Mouse (Mus musculus) megakaryocyte-erythroid progenitor cell, adult 5-6 weeks (primary cell): ENCODE results near the gene Epor. TPM values are rescaled to one million over a fixed set of nuclear protein-coding genes. Genes with fewer than 3 reads are reported as not detected.

Experiments
- ATAC-seq: replicated peaks from 2 replicates; pipeline ENCODE4 v1.8.0; 2016; ENCODE audit warnings: mild to moderate bottlenecking, inconsistent platforms; ENCODE audit not compliant: severe bottlenecking, poor library complexity, low FRiP score, low TSS enrichment
- total RNA-seq, 2 experiments: library from RNA; stranded (forward) in 1 of 2; stranded (reverse) in 1 of 2; fragments of 200-1000, 215-1000 nt in 1 of 2; fragments of >200 nt in 1 of 2; fragmentation: Nextera tagmentation in 1 of 2; gene quantifications; 2 replicates each; pipeline ENCODE4 v1.2.3; 2014 to 2017

Gene Epor
- total RNA-seq, 2 experiments from 2014 or later = 48.6 to 131 TPM

GRCm38 (mm10) chr9:21976626-21977175, 13.4 kb upstream of the Epor start:
- ATAC-seq = no peak

- no peak for ATAC-seq
These were observed 6.0 kb upstream of the Epor start for GRCm38 (mm10) chr9:21969304-21969703.

- no peak for ATAC-seq
These were observed 5.6 kb upstream of the Epor start for GRCm38 (mm10) chr9:21968883-21969282.

- ATAC-seq = peak; percentile 91
These were observed 768 bp downstream of the Epor start for GRCm38 (mm10) chr9:21962416-21963059.

GRCm38 (mm10) chr9:21962010-21962409, 1.3 kb downstream of the Epor start:
- ATAC-seq = no peak

- ATAC-seq = 0 out of 2 replicates have a peak, but pooled peaks have one; percentile 2
These were observed 1.8 kb downstream of the Epor start for GRCm38 (mm10) chr9:21961366-21961980.

- ATAC-seq = no peak
These were observed 2.6 kb downstream of the Epor start for GRCm38 (mm10) chr9:21960558-21961208.

- no peak for ATAC-seq
These were observed 3.2 kb downstream of the Epor start for GRCm38 (mm10) chr9:21960135-21960534.

GRCm38 (mm10) chr9:21959244-21959643, 4.1 kb downstream of the Epor start:
- ATAC-seq = no peak

- no peak for ATAC-seq
These were observed 4.9 kb downstream of the Epor start for GRCm38 (mm10) chr9:21958372-21958771.

- peak; percentile 90 for ATAC-seq
These were observed 7.6 kb downstream of the Epor start, which contains the start of gene Swsap1 for GRCm38 (mm10) chr9:21955570-21956281. TSS of gene Swsap1 (plus strand) at chr9:21955755.

GRCm38 (mm10) chr9:21955225-21955569, 8.1 kb downstream of the Epor start:
- peak; percentile 56 for ATAC-seq

GRCm38 (mm10) chr9:21954635-21955034, 8.7 kb downstream of the Epor start:
- no peak for ATAC-seq

GRCm38 (mm10) chr9:21953600-21953999, 9.7 kb downstream of the Epor start:
- no peak for ATAC-seq

GRCm38 (mm10) chr9:21951977-21952376, 11.3 kb downstream of the Epor start:
- ATAC-seq = no peak

- peak; percentile 29; the same call in 1 of the 2 replicates for ATAC-seq
These were observed 13.0 kb downstream of the Epor start for GRCm38 (mm10) chr9:21950322-21950721.

GRCm38 (mm10) chr9:21948790-21949189, 14.5 kb downstream of the Epor start:
- ATAC-seq = no peak

GRCm38 (mm10) chr9:21948146-21948545, 15.2 kb downstream of the Epor start:
- no peak for ATAC-seq

- ATAC-seq = peak; percentile 64
These were observed 15.7 kb downstream of the Epor start for GRCm38 (mm10) chr9:21947540-21948130.
